Mouse (Mus musculus) B cell, adult 2 months (primary cell): ENCODE measurements around the gene Hist1h2ao.
"Not testable (repeated sequence)": the region's sequence is repeated elsewhere in the genome, so short reads cannot be mapped to it uniquely, and the experiment has no call there.

Source experiments
- DNase-seq, 2 experiments: peaks; one replicate each; pipeline ENCODE4 v3.0.0; 2022

Gene Hist1h2ao

DNA sequence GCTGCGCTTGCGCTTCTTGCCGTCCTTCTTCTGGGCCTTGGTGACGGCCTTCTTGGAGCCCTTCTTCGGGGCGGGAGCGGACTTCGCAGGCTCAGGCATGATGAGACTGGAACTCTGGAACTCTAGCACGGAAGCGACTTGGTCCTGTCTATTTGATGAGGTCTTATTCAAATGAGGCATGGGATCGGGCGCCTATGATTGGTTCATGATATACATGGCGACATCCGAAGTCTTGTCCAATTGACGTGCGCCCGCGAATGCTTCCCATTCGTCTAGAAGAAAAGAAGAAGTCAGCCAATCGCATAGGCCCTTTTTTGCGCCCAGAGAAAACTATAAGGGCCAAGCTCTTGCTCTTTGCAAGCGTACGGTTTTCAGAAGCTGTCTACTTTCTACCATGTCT is at the start of gene Hist1h2ao, which contains the start of gene Hist1h2bq:
Gene Hist1h2ao, plus strand, starts transcription at position 393 of the 400 bp plus-strand sequence.
Gene Hist1h2bq, minus strand, starts transcription at position 125 of the 400 bp plus-strand sequence.
- DNase-seq, result not testable (repeated sequence)

DNA sequence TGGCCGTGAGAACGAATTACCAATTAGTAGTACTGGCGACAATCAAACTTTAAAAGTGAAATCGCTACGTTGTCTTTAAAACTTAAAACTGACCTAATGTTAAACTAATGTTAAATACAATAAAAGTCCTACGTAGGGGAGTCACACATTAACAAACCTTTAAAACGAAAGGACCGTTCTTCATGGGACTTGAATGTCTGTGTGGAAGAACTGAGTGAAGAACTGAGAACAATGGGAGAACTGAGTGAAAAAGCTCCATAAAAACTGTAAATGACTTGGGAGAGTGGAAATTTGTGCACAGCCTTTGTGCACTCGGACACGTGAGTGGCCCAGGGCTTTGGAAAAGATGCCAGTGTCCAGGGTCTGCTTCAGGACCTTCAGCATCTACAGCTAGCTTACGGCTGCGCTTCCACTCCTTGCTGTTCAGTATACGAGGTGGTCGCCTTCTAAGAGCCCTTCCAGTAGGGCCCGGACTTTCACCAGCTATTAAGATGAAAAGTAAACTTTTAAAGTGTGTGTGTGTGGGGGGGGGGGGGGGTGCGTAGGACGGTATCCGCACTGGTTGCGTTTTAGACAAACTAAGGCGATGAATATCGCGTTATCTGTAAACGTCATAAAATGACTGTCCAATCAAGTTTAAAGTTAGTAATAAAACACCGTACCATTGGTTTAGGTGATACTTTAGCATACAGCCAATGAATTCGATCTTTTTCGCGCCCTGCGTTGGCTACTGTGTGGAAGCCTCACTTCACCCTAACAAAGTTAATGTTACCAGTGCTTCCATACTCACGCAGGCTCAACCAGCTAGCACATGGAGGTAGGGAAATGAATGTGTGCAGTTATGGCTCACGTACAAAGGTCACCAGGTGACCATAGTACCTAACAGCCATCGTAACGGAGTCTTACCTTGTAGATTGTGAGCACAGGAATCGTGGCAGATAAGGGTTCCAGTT is 31.2 kb upstream of the Hist1h2ao start:
- DNase-seq, result peak; percentile 73 to 76

DNA sequence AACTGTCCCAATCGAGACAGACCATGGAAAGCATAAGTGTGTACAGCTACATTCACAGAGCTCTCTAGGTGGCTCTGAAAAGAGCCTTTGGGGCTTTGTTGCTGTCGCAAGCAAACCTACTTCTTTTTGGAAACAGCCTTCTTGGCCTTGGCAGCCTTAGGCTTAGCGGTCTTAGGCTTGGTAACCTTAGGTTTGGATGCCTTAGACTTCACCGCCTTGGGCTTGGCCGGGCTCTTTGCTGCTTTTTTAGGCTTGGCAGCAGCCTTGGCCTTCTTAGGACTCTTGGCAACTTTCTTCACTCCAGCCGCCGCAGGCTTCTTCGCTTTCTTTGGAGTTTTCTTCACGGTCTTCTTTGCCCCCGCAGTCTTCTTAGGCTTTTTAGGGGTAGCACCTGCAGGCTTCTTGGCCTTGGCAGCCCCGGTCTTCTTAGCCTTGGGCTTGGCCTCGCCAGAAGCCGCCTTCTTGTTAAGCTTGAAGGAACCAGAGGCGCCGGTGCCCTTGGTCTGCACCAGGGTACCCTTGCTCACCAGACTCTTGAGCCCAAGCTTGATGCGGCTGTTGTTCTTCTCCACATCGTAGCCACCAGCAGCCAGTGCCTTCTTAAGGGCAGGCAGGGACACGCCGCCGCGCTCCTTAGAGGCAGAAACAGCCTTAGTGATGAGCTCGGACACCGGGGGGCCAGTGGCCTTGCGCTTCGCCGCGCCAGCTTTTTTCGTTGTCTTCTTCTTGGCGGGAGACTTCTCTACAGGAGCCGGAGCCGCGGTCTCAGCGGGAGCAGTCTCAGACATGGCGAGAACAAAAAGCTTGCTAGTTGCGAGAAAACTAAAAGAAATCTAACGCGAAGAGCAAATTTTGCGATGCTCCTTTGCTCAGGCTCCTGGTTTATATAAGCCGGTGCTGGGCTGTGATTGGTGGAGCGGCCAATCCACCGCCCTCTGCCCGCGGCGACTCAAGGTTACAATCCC is 30.2 kb upstream of the Hist1h2ao start, which contains the start of gene Hist1h1b:
Gene Hist1h1b, minus strand, starts transcription at position 859 of the 965 bp plus-strand sequence.
- peak; percentile 59 to 62 for DNase-seq

DNA sequence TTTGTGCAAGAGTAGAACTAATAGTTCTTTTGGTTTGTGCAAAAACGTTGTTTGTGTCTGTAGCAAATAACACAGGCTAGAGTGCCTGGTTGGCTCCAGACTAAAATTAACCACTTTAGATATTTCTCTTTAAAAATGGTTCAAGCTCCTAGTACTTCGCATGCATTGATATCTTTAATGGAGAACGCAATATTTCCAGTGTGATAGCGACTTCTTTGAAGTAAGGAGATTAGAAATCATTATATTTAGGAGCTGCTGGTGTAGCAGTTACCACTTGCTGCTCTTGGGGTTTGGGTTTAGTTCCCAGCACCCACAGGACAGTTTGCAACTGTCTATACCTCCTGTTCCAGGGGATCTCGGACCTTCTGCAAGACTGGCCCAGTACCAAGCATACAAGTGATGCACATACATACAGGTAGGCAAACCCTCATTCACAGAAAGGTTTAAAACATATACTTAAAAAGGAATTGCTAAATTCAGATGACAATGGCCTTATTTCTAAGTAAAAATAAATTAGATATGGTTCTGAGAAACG is 29.2 kb upstream of the Hist1h2ao start:
- no peak for DNase-seq

DNA sequence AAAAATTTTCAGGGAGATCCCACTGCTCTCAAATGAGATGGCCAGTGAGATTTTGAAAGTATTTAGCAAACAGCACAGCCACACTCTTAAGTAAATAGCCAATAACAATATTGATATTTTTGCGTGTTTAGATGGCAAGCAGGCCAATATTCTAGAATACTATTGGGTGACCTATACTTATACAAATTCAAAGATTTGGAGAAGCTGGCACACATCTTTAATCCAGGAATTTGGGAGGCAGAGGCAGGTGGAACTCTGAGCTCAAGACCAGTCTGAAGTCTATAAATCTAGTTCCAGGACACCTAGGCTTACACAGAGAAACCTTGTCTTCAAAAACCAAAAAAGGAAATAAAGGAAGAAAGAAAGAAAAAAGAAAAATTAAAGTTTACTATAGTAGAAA is 28.6 kb upstream of the Hist1h2ao start:
- DNase-seq, result no peak

DNA sequence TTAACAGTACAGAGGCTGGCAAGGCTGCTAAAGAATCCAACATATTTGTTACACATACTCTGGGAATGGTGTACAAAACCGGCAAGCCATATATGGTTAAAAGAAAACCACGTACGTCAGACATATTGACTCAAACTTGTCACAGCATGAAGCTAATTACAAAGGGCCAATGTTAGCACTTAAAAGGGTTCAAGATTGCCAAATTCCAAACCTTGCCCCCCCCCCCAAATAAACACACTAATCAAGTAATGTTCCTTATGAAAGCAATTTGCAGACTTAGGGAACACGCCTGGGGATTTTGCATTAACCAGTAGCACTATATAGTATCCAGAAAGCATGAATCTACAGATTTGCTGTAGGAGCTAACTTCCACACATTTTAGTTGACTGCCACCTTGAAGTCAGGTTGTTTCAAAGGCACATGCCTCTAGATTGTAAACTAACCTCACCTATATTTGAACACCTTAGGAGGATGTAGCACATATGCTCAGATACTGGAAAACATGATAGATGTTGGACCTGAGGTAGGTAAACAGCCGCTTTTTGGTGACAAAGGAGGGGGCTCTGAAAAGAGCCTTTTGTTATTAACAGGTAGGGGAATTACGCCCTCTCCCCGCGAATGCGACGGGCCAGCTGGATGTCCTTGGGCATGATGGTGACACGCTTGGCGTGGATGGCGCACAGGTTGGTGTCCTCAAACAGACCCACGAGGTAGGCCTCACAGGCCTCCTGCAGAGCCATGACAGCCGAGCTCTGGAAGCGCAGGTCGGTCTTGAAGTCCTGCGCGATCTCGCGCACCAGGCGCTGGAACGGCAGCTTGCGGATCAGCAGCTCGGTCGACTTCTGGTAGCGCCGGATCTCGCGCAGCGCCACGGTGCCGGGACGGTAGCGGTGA is 27.7 kb upstream of the Hist1h2ao start:
- peak; percentile 44 to 68 for DNase-seq

DNA sequence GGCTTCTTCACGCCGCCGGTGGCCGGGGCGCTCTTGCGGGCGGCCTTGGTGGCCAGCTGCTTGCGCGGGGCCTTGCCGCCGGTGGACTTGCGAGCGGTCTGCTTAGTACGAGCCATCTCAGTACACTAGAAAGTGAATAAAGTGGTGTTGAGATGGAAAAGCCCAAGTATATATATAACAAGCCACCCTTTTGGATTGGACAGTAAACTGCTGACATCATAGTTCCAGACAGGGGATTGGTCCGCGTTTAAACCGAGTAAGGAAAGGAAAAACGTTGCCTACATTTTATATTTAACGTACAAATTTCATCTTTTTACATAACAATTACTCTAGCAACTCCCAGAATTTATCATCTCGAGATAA is 27.0 kb upstream of the Hist1h2ao start, which contains the start of gene Hist1h3i:
Gene Hist1h3i, minus strand, starts transcription at position 116 of the 363 bp plus-strand sequence.
- peak in 1 of 2 experiments; percentile 71 for DNase-seq

DNA sequence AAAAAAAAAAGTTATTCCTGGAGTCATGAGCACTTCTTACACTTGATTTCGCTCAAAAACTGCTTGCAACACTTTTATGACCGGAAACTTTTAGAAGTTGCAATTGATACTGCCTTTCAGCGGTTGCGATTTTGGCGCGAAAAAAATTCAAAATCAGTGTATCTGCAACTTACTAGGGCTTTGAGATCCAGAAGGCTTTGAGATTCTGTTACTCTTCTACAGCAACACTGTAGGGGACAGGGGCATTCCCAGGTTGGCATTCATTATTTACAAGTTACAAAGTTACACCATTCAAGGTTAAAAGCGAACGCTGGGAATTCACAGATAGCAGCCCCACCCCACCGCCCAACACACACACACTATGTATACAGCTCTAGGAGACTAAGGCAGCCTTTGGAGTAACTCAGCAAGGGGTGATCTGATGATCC is 26.5 kb upstream of the Hist1h2ao start:
- peak; percentile 46 to 54 for DNase-seq

DNA sequence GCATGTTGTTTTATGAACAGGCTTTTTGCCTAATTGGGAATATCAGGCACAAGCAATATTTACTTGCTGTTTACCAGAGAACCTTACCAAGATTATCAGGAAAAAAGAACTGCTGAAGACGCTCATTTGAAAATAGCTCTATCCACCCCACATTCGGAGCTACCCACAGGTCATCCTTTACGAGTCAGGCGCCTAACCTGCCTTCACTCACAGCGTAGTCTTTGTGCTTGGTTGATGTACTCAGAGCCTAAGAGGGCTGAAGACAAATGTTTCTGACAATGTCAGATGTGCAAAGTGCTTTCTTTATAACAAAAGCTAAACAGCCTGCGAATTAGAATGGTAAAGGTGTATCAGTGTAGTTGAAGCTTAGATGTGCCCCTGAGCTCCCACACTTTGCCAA is 26.0 kb upstream of the Hist1h2ao start:
- DNase-seq, result no peak

DNA sequence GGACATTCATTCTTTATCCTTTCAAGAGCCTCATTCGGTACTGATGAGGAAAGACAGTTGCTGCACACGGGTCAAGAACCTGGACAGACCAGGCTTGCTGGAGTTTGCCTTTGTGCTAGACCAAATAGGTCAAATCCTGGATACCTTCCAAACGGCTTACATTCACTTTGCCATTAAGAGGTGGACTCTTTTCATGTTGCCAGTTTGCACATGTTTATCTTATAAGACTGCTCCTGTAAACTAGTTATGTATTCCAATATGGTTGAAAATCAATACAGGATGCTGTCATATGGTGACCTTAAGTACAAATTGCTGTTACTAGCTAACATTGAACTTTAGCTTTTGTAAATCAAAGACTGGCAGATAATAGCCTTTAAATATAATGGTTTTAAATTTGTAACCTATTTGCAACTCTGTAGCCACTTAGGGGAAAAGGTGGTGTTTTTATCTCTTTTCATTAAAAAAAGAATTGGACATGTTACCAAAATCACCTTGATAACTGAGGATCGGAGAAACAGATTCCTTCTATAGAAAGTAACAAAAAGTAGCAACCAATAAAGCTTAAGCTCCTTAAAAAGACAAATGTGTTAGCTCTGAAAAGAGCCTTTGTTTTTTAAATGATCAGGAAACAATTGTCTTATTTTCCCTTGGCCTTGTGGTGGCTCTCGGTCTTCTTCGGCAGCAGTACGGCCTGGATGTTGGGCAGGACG is 23.9 kb upstream of the Hist1h2ao start:
- no peak for DNase-seq

DNA sequence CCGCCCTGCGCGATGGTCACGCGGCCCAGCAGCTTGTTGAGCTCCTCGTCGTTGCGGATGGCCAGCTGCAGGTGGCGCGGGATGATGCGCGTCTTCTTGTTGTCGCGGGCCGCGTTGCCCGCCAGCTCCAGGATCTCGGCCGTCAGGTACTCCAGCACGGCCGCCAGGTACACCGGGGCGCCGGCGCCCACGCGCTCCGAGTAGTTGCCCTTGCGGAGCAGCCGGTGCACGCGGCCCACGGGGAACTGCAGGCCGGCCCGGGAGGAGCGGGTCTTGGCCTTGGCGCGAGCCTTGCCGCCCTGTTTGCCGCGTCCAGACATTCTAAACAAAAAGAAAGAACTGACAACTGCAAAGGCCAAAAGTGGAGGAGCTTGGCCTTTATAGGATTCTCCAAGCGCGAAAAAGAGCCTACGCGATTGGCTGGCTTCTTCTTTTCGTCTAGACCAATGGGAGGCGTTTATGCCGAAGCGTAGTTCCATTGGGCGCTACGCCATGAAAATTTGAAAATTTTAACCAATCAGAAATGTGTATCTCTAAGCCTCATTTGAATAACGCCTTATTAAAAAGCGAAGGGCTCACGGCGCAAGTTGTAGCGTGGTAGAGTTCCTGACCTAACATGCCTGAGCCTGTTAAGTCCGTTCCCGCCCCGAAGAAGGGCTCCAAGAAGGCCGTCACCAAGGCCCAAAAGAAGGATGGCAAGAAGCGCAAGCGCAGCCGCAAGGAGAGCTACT is 23.2 kb upstream of the Hist1h2ao start, which contains the start of the genes Hist1h2an and Hist1h2bp:
Gene Hist1h2an, minus strand, starts transcription at position 320 of the 731 bp plus-strand sequence.
Gene Hist1h2bp, plus strand, starts transcription at position 563 of the 731 bp plus-strand sequence.
- peak; percentile 83 to 84 for DNase-seq

DNA sequence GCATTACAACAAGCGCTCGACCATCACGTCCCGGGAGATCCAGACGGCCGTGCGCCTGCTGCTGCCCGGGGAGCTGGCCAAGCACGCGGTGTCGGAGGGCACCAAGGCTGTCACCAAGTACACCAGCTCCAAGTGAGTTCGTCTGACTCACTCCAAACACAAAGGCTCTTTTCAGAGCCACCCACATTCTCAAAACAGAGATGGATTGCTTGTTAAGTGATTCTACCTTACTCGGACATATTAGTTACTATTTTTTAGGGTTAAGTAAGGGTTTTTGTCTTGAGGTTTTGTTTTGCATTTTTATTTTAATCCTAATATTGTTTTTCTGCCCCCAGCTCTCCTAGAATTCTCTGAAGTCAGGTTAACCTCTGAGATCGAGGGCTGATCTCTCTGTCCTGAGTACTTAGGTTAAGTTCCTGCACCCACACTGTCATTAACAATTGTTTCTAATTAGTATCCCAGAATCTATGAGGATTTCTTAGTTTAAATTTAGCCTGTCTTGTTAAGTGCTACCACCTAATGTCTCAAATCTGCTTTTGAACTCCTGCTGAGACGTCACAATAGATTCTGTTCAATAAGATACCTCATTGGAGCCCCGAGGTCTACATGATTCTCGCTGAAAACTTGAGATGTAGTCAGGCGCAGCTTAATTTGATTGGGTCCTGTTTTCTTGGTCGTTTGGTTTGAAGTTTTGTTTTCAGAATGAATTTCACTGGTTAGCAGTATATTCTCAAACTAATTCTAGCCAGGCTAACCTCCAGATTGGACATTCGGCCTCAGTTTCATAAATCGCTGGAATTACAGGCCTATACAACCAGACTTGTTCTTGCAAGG is 22.3 kb upstream of the Hist1h2ao start:
- DNase-seq, result no peak

DNA sequence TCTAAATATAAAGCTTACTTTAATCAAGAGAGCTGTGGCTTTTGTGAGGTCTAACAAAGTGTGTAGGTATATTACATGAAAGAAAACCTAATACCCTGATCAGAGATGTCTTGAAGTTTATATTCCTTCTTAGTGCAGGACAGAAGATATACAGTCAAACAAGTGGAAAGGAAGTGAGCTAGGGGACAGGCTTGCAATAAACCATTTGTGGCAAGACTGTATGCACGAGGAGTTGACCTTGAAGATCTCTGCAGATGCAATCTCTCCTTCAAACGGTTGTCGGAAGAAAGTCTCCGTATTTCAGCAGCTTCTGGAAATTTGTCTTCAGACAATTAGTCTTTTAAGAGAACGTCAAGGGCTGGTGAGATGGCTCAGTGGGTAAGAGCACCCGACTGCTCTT is 20.3 kb upstream of the Hist1h2ao start:
- DNase-seq, result no peak

DNA sequence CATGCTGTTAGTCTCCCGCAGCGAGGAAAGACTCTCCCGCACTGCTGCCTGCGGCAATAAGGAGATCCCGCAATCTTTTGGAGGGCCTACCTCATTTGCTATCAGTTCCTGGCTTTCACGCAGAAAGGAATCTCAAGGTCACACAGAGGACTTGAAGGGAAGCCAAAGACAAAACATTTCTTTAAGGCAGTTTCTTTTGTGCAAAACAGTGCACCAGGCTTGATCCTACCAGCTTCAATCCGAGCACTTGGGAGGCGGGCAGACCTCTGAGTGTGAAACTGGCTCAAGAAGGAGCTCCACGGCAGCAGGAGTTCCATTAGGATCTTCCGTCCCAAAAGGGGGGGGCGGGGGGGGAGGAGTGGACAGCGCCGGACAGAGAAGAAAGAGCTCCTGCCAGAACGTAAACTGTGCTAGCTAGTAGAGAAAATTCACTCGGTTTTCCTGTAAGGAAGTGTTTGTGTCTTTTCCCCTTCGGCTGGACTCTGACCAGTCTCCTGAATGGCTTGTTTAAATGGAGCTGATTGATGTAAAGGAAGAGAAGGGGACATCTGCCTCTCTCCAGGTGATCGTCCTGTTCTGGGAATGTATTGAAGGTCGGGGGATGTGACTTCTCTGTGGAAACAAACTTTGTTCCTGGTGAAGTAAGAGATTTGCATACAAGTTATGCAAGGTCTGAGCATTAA is 19.5 kb upstream of the Hist1h2ao start:
- DNase-seq, result no peak

DNA sequence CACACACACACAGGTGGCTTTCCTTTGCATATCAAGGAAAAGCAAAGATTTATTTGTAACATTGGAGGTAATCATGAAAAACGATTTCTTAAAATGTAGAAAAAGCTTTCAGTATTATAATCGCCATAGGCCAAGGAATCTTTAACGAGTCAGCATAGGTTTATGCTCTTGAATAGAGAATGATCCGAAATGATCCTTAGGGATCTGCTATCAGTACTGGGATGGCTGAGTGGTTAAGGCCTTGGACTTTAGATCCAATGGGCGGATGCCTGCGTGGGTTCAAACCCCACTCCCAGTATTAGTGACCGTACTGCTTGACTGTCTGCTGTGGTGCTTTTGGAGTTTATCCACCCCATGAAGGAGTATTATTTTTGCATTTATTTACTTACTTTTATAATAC is 14.7 kb upstream of the Hist1h2ao start:
- DNase-seq, result no peak

DNA sequence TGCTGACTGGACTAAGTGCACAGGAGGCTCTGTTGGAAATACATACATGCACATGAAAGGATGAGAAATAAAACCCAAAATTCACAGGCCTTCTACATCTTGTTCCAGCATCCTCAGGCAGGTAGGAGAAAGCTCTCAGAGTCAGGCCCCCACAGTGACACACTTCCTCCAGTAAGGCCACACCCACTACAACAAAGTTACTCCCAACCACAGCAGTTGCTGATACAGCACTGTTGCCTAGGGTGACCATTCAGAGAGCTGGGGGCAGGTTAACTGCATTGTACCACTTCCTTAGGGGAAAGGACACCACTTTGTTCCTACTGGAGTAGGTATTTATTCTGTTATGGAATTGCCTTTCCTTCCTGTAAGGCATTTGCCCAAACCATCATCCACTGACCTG is 13.1 kb upstream of the Hist1h2ao start:
- DNase-seq, result not testable (repeated sequence)

DNA sequence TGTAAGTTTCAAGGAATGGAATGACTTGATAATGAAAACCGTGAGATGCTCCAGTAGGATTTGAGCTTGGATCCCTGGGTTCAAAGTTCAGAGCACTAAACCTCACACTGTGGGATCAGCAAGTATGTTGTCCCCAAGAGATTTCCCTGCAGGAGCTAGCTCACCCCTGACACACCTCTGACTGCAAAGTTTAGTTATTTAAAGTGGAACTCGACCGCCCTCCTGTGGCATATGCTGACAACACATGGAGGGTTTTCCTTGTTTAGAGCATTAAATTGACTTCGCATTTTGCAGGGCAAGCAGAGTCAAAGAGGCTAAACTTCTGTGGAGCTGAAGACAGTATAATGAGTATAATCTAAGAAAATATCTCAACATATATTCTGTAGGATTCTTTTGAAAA is 7.2 kb upstream of the Hist1h2ao start:
- not testable (repeated sequence) for DNase-seq

DNA sequence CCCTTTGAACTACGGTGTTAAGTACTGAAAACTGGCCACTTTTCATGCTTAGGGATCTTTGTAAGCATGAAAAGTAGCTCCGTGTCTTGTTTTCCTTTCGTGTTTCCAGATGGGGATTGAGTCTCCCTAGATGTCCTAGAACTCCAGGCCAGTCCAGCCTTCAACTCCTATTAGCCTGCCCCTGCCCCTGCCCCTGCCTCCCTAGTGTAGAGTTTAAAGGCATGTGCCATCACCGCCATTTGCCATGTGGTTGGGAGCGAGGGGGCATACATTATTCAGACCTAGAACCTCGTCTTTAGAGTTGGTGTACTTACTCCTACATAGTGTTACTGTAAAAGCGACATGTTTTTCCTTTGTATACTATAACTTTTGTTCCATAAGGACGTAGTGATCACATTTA is 809 bp downstream of the Hist1h2ao start:
- DNase-seq, result not testable (repeated sequence)
